Mouse (Mus musculus) fat pad, adult 2 months (tissue): ENCODE results near the gene Wdr31.

Experiments
- DNase-seq: peaks from one replicate; pipeline ENCODE4 v3.0.0-alpha.2; 2011; ENCODE audit warnings: low read depth, low spot score; ENCODE audit errors: extremely low read depth

The Wdr31 gene

GRCm38 (mm10) chr4:62440986-62441385 is 29.7 kb downstream of the Wdr31 start:
- no peak for DNase-seq

- DNase-seq: peak; percentile 88
These were observed 30.2 kb downstream of the Wdr31 start for GRCm38 (mm10) chr4:62440544-62440943.

- DNase-seq: no peak
These were observed 30.9 kb downstream of the Wdr31 start for GRCm38 (mm10) chr4:62439793-62440192.

GRCm38 (mm10) chr4:62437871-62438270 is 32.8 kb downstream of the Wdr31 start:
- DNase-seq: no peak

GRCm38 (mm10) chr4:62437256-62437778 is 33.4 kb downstream of the Wdr31 start:
- DNase-seq: no peak

- no peak for DNase-seq
These were observed 35.6 kb downstream of the Wdr31 start, which contains the start of gene Rnf183 for GRCm38 (mm10) chr4:62435081-62435480. Rnf183 (minus strand) TSS chr4:62435252.

GRCm38 (mm10) chr4:62433939-62434870 is 36.5 kb downstream of the Wdr31 start:
- DNase-seq: no peak

GRCm38 (mm10) chr4:62431522-62431921 is 39.2 kb downstream of the Wdr31 start:
- DNase-seq: no peak

GRCm38 (mm10) chr4:62430678-62431077 is 40.0 kb downstream of the Wdr31 start:
- no peak for DNase-seq

GRCm38 (mm10) chr4:62429616-62430015 is 41.1 kb downstream of the Wdr31 start:
- DNase-seq: no peak

GRCm38 (mm10) chr4:62427978-62428758 is 42.5 kb downstream of the Wdr31 start:
- DNase-seq: no peak

GRCm38 (mm10) chr4:62425891-62426290 is 44.8 kb downstream of the Wdr31 start:
- DNase-seq: peak; percentile 94

GRCm38 (mm10) chr4:62419091-62419490 is 51.6 kb downstream of the Wdr31 start:
- no peak for DNase-seq

GRCm38 (mm10) chr4:62418448-62418847 is 52.2 kb downstream of the Wdr31 start:
- no peak for DNase-seq

- DNase-seq: no peak
These were observed 59.1 kb downstream of the Wdr31 start for GRCm38 (mm10) chr4:62411606-62412005.

GRCm38 (mm10) chr4:62410325-62410724 is 60.4 kb downstream of the Wdr31 start:
- DNase-seq: no peak

GRCm38 (mm10) chr4:62409615-62410014 is 61.1 kb downstream of the Wdr31 start:
- DNase-seq: no peak

- DNase-seq: peak; percentile 90
These were observed 62.0 kb downstream of the Wdr31 start, which contains the start of the genes Cdc26 and Prpf4 for GRCm38 (mm10) chr4:62408601-62409282. Cdc26 (minus strand) TSS chr4:62408642. Prpf4 (plus strand) TSS chr4:62408797.

- DNase-seq: no peak
These were observed 62.7 kb downstream of the Wdr31 start for GRCm38 (mm10) chr4:62407730-62408582.

GRCm38 (mm10) chr4:62406133-62406532 is 64.6 kb downstream of the Wdr31 start:
- no peak for DNase-seq
